Mouse (Mus musculus) CD8-positive naive resting alpha-beta T cell, adult 57 days (primary cell): ENCODE measurements around the gene Itpkb. TPM values are rescaled to one million over a fixed set of nuclear protein-coding genes. Genes with fewer than 3 reads are reported as not detected.

Source experiments
- total RNA-seq: library from RNA; stranded (reverse); gene quantifications from one replicate; pipeline ENCODE4 v1.2.4, GENCODE M21; 2023

Itpkb gene
- total RNA-seq = 278 TPM

DNA sequence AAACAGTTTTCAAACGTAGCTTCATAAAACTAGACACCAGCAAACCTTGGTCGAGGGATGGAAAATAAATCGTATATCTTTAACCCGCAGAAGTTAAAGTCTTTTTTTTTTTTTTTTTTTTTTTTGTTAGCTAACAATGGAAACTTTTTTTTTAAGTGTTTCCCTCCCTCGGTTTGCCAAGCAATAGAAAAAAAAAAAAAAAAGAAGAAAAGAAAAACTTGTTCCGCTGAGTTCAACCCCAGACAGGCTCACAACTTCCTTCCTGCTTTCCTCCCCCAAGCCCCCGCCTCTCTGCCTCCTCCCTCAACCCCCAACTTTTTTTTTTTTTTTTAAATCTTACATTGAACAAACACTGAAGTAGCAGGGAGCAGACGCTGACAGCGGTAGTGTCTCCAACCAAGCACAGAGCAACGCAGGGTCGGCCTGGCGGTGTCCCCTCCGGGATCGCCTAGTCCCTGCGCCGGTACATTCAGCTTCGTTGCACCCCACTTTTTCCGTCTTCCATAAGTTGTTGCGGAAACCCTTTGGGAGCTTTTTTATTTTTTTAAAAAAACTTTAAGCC lies at the start of gene Itpkb:
TSS of gene Itpkb (plus strand) at position 341 of the 562 bp plus-strand sequence.

Other genes with a start within 250 kb of the Itpkb start
- 26.0 TPM for gene Coq8a, start 130.9 kb upstream of the Itpkb start, total RNA-seq
- gene Psen2, start 67.0 kb upstream of the Itpkb start, total RNA-seq = 25.1 TPM
- gene Stum, start 153.0 kb downstream of the Itpkb start, total RNA-seq = 0.18 TPM
- 75.9 TPM for gene Parp1, start 238.4 kb downstream of the Itpkb start, total RNA-seq